Mouse (Mus musculus) spleen, adult 18-20 months (tissue): ENCODE measurements around the gene Ppil1.
"Not testable (repeated sequence)": the region's sequence is repeated elsewhere in the genome, so short reads cannot be mapped to it uniquely, and the experiment has no call there.

ENCODE experiments used
- DNase-seq, 2 experiments: peaks; one replicate each; pipeline ENCODE4 v3.0.0; 2022; ENCODE audit warnings: mixed read lengths in 2 of 2

Ppil1 gene

GRCm38 (mm10) chr17:29251006-29251405 is 13.0 kb downstream of the Ppil1 start:
- not testable (repeated sequence) for DNase-seq

DNA sequence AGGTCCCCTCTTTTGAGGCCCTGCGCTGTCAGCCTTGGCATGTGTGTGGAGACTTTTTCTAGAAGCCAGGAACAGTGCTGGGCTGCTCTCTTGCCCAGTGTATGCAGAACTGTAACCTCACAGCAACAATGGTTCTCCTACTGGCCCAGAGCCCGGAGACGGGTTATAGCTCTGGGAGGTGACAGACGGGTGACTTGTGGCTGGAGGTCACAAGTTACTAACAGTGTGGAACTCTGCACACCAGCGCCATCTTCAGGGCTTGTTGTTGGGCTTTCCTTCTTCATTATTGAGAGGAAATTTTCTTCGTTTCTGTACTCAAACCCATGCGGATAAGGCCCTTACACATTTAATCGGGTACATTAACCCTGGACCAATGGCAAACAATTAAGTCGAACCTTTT is 14.5 kb downstream of the Ppil1 start:
- no peak for DNase-seq

- DNase-seq: no peak
Measured at GRCm38 (mm10) chr17:29247881-29248280, 16.1 kb downstream of the Ppil1 start.

DNA sequence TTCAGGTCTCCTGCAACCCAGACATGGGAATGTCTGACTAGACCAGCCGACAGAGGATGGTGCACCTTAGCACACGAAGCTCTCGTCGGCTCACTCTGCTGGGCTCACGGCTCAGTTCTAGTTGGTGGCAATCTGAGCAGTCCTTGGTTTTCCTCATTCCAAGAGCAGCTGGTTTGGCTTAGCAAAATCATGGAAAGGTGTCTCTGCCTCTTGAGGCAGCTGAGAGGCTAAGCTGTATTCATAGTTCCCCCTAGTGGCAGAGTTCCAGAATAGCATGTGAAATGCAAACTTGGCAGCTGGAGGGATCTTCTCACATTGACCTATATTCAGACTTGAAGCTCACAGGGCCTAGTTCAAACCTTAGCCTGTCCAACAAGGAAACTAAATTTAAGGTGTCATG is 17.4 kb downstream of the Ppil1 start:
- DNase-seq: no peak

DNA sequence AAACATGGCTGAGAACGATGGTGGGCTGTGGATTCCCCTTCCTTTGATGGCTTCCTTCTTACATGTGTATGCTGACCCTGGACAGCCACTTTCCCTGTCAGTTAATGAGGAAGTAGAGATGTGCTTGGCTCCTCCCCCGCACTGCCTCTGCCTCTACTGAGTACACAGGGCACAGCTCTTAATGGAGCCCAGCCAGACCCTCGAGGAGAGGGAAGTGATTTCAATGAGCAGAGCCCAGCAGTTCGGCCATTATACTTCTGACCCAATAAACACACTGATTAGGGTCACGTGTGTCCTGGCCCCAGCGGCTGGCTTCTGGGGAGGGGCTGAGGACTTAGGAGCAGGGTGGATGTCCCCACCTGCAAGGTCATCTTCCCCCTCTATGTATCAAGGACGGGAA is 18.3 kb downstream of the Ppil1 start:
- DNase-seq: no peak

GRCm38 (mm10) chr17:29244912-29245311 is 19.1 kb downstream of the Ppil1 start:
- no peak for DNase-seq

DNA sequence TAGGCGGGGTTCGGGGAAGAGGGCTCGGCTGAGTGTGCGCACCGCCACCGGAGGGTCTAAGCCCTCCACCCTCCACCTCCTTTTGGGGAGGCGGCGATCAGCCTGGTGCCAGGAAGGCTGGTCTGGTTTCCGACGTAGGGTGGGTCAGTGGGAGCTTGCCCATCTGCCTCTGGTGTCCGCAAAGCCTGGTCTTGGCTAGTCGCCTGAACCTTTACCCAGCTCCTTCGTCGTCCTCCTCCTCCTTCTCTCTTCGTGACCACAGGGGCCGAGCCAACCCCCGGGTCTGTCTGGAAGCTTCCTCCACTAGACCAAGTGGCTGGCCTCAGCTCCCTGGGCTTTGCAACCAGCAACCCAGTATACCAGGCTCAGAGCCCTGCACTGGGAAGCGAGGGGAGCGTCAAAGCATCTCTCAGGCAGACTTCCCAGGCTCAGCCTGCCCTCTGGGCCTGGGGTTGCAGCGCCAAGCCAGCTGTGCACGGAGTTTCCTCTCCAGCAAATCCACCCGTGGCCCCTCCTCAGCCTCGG is 25.5 kb downstream of the Ppil1 start:
- no peak for DNase-seq

DNA sequence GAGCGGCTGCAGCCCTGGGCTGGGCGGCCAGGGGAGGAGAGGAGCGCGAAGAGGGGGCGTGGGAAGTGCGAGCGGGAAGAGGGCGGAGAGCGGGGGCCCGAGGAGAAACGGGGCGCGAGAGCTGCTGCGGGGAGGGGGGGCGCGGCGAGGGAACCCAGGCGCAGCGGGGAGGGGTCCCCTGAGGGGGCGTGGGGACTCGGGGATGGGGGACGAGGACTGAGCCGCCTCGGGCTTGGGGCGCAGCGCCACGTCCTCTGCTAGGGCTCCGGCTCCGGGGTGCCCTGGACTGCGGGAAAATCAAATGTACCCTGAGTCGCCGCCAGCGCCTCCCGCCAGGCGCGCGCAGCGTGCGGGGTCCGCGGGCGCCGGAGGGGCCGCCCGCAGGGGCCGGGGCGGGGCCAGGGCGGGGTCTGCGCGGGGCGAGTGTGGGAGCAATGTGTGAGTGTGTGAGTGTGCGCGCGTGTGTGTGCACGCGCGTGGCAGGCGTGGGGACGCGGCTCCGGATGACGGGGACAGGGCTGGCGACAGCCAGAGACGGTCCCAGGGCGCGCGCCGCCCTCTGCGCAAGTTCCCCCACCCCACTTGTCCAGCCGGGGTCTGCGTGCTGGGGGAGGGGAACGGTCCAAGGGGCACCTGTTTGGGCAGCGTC is 26.1 kb downstream of the Ppil1 start, which contains the start of gene Cpne5:
TSS of gene Cpne5 (minus strand) at position 396 of the 649 bp plus-strand sequence.
- no peak for DNase-seq

GRCm38 (mm10) chr17:29237267-29237771 is 26.7 kb downstream of the Ppil1 start:
- no peak for DNase-seq

- DNase-seq: no peak
Measured at GRCm38 (mm10) chr17:29236111-29236510, 27.9 kb downstream of the Ppil1 start.

DNA sequence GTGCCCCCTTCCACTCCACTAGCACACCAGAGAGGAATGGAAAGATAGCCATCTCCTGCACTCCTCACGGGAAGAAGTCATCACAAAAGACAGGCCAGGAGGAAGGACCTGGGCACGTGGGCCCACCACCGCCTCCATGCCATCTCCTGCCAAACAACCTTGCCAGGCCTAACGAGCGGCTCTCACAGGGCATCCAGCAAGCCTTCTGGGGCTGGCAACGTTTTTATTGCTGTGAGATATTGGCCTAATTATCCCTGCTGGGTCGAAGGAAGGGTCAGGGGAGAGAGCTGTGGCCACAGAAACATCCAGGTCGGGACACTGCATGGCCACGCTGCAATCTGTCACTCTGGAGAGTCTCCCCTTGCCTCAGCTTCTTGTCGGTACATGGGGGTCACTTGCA is 32.9 kb downstream of the Ppil1 start:
- DNase-seq: no peak

GRCm38 (mm10) chr17:29220631-29221030 is 43.4 kb downstream of the Ppil1 start:
- DNase-seq: no peak

- DNase-seq: no peak
Measured at GRCm38 (mm10) chr17:29218017-29218416, 46.0 kb downstream of the Ppil1 start.

GRCm38 (mm10) chr17:29216078-29216477 is 47.9 kb downstream of the Ppil1 start:
- DNase-seq: no peak

DNA sequence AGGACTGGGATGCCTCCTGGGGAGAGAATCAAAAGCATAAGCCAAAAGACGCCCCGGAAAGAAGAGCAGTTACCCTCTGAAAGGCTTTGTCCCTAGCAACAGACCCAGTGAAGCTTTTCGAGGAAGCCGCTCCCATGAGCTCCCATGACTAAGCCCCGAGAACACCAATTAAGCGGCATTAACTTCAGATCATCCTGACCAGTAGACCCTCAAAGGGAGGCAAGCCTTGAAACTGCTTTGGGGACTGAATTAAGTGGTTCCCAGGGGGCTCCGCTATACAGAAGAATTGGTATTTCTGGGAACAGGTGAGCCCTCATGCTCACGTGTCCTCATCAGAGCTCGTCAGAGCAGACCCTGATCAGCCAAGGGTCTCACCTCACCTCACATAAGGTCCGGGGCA is 49.3 kb downstream of the Ppil1 start:
- DNase-seq: no peak

DNA sequence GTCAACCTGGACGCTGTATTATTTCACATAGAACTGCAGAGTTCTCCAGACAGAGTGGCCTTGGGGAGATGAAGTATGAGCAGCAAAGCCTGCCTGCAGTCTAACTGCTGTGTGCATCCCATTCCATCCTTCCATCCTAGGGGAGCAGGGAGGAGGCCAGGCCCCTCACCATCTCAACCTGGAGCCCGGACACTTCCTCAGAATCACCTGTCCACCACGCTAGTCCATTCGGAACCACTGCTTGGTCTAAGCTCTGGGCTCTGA is 49.9 kb downstream of the Ppil1 start:
- DNase-seq: no peak

DNA sequence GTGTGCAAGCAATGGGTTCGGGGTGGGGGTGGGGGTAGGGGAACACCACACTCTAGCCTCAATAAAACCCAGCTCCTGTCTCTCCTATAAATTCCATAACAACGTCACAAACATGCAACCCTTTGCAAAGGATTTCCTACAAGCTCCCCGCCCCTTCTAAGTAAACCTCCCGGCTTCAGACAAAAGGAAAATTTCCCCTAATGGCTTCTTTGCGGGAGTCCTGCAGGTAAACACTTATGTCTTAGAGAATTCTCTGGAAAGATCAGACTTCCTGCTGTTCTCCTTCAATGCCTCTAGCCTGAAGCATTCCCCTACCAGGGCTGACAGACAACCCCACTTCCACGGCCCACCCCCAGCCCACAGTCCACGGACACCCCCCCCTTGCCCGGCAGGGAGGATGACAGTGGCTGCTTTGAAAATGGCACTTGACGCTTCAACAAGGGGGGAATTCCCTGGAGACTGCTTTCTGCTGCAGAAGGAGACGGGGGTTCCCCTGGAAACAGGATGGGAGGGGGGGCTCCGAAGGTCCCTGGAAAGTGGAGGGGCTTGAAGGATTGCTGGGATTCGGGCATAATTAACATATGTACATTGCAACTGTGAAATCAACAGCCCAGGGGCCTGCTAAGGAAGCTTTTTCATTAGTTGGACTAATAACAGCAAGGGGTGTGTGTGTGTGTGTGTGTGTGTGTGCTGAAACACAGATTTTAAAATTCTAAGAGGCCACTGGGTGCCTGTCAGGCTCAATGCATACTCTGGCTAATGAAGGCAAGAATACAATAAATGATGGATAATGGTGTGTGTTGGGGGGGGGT is 50.4 kb downstream of the Ppil1 start:
- DNase-seq: no peak

DNA sequence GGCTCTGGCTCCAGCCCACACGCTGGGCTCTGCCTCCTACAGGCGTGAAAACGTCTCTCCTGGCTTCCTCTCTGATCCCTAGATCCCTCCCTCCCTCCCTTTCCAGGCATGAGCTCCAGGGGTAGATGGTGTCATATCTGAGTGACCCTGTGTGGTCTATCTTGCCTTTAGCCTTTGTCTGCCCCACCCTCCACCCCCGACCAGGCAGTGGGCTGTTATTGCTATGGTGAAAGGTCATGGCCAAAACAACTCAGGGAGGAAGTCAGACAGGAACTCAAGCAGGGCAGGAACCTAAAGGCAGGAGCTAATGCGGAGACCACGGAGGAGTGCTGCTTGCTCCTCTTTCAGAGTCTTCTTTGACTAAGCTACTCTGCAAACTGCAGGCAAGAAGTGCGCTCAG is 52.1 kb downstream of the Ppil1 start:
- DNase-seq: no peak

DNA sequence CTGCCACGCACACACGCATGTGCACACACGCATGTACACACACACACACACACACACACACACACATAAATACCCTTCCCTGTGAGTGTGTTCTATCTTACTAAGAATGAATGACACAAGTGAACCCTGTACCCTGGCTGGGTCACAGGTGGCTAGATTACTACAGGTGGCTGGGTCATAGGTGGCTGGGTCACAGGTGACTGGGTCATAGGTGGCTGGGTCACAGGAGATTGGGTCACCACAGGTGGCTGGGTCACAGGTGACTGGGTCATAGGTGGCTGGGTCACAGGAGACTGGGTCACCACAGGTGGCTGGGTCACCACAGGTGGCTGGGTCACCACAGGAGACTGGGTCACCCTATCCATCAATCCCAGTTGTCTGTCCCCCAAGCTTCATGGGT is 53.9 kb downstream of the Ppil1 start:
- DNase-seq: no peak

GRCm38 (mm10) chr17:29206052-29206451 is 57.9 kb downstream of the Ppil1 start:
- DNase-seq: no peak

GRCm38 (mm10) chr17:29202604-29203003 is 61.4 kb downstream of the Ppil1 start:
- no peak for DNase-seq
